Mouse (Mus musculus) testis, postnatal 10 days (tissue): ENCODE data around the gene Islr.
"Not testable (repeated sequence)": the region's sequence is repeated elsewhere in the genome, so short reads cannot be mapped to it uniquely, and the experiment has no call there.

ENCODE experiments used
- DNase-seq: peaks from one replicate; pipeline ENCODE4 v3.0.0; 2021; ENCODE audit warnings: low spot score

Gene Islr

DNA sequence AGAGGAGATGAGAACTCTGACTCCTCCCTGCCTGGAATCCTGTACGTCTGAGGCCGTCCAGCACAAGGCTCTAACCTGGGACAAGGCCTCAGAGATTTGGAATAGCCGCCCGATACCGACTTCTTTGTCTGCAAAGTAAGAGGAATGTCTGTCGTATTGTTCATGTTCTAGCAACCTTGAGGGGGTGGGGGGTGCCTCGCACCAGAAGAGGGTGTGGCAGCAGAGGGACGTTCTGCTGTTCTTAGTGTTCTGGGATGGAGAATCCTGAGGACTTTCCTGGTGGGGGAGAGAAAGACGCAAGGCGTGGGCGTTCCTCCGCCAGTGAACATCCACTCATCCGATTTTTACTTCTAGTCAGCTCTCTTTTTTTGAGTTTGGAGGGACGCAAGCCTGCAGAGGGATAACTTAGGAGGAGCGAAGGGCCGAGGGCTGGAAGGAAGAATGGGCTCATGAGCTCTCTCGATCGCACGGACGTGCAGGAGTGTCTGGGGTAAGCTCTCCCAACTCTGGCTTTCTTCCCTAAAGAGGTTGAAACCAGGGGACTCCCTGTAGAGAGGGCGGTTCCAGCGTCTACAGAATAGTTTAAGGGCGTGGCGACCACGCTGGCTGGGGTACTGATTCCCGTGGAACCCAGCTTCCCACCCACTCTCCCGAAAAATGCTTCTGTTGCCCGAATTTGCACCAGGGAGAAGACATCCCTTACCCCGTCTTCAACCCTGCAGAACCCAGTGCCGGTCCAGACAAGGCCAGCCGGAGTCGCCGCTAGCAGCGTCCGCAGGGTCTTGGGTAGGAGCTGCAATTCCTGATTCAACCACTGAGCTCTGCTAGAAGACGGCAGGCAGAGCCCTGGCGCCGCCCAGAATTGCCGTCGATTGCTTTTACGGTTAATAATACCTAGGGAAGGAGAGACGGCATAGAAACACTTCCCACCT is at the start of gene Islr, which contains the start of gene Islr2:
Gene Islr (minus strand): TSS at position 791 of the 932 bp plus-strand sequence.
Gene Islr2 (minus strand): TSS at position 804 of the 932 bp plus-strand sequence.
- DNase-seq = peak; percentile 82

GRCm38 (mm10) chr9:58253805-58254122 is 49.7 kb upstream of the Islr start:
- DNase-seq = not testable (repeated sequence)

GRCm38 (mm10) chr9:58253033-58253804 is 49.1 kb upstream of the Islr start, which contains the start of gene Stoml1:
Gene Stoml1 (plus strand): TSS chr9:58253164.
- peak; percentile 94 for DNase-seq

DNA sequence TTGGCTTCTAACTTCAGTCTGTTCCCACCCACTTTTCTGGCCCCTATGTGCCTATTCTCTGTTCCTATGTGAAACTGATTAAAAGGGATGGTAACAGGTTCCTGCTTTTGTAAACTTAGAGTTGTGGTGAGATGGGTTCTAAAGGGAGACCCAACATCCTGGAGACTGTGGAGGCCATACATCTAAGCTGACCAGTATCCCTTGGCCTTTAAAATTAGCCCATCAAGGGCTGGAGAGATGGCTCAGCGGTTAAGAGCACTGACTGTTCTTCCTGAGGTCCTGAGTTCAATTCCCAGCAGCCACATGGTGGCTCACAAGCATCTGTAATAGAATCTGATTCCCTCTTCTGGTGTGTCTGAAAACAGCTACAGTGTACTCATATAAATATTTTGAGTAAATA is 46.6 kb upstream of the Islr start:
- not testable (repeated sequence) for DNase-seq

DNA sequence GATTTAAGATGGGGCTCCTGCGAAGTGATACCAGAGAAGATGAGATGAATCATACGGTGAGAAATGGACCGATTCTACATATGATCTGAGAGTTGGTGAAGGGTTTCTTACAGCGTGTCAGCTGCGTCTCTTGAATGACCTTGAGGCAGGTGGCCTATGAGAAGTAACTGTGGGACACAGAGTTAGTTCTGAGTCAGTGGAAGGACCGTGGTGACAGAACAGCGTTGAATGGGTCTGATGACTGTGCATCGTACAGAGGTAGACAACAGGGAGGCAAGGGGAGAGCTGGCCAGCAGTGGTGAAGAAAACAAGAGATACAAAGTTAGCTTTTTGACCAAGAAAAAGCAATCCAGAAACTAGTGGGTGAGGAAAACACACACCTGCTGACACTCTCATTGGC is 46.2 kb upstream of the Islr start:
- DNase-seq = no peak

- peak; percentile 81 for DNase-seq
These were observed 45.6 kb upstream of the Islr start, which contains the start of gene Pml for GRCm38 (mm10) chr9:58249592-58250192. Gene Pml (minus strand): TSS chr9:58249786.

- no peak for DNase-seq
These were observed 44.8 kb upstream of the Islr start for GRCm38 (mm10) chr9:58248746-58249413.

DNA sequence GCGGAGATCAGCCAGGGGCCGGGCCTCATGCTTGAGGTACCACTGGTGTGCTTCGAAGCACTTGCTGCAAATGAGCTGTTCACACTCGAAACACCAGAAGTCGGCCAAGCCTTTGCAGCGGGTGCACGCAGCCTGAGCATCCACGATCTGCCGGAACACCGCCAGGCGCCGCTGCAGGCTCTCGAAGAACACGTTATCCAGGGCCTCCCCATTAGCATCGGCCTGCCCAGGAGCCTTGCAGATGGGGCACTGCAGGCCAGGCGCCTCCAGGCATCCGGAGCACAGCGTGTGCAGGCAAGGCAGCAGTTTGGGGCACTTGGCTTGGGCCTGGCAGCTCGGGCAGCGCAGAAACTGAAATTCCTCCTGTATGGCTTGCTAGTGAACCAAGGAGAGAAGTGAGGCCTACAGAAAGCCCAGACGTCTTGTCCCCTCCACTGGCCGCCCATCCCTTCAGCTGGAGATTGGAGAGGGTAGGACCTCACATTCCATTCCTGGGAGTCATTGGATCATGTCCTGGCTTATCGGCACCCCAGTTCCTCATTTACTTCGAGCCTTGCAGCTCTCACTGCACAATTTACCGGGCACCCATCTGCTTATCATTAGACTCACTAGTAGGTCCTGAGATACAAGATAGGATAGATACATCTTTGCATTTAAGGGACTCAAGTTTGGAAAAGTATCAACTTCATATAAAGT is 43.1 kb upstream of the Islr start:
- DNase-seq = peak; percentile 91

- no peak for DNase-seq
These were observed 42.0 kb upstream of the Islr start for GRCm38 (mm10) chr9:58246083-58246591.

- DNase-seq = no peak
These were observed 39.6 kb upstream of the Islr start for GRCm38 (mm10) chr9:58243696-58244095.

GRCm38 (mm10) chr9:58242696-58243095 is 38.6 kb upstream of the Islr start:
- DNase-seq = no peak

DNA sequence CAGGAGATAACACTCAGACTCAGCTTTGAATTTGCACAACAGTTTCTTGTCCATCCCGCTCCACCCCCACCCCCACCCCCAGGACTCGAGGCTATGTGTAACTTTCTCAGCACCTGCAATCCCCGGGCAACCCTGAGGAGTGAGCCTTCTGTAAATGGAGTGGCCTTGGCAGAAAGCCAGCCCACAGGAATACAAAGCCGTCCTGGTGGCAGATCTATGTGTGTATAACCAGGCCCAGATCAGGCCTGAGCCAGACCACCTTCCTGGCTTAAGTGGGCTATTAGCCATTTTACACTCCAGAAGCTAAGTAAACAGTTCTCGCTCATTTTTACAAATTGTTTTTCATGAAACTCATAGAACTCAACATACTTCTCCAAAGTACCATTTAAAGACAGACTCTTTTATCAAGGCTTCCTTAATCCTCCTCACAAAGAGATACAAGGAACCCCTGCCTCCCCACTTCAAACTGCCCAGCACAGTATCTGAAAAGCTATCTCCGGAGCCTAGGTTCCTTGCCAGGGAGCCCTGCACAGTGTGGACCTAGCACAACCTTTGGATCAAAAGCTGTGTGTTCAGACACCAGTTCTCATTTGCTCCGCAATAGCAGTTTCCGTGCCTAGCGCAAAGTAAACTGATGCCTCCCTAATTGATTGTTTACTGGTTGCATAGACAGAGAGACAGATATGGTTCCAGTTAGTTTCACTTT is 37.8 kb upstream of the Islr start:
- peak; percentile 68 for DNase-seq

DNA sequence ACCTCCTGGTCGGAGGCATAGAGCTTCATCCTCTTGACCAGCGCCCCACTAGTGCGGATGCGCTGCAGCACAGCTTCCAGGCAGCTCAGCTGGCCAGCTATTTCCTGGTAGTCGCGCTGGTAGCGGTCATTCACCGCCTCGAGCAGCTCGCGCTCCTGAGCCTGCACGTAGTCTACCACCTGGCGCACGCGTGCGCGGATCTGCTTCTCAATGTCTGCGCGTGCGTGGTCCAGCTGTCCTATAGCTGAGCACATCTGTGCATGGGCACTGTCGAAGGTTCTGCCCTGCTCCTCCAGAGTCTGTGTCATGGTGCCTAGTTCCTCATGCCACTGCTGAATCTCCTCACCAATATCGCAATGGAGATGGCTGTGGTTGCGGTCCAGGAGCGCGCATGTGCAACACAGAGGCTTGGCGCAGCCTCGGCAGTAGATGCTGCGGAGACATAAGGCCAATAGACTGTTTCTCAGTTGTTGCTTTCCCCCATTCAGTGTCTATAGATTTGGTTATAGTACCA is 30.5 kb upstream of the Islr start:
- no peak for DNase-seq

DNA sequence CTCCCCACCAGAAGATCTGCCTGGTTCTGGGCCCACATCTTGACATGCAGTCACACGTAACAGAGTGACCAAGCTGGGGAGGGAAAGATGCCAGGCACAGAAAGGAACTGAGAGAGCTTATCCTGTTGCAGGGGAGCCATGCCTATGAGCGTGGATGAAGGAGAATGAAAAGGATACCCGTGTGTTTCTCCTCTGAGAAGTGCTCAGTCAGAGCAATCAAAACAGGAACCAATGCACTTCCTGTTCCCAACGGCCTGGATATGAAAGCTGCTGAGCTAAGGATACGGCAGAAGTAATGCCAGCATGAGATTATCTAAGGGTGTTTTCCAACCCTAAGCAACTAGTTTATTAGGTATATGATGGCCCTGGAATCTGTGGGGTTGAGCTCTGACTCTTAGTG is 28.3 kb upstream of the Islr start:
- no peak for DNase-seq

DNA sequence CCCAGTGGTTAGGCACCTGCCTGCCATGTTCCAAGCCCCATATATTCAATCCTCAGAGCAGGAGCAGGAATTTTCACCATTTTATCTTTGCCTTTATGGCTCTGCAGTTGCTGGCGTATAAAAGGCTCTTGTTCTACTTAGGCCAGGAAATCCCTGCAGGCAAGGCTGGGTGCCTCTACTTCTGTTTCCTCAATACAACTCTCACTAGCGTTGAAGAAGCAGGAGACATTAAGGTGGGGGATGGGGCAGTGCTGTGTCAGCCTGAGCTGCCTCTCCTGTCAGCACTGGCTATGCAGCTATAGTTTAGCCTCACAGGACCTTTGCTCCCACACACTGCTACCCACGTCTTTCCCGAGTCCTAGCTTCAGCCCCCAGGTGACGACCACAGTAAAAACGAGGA is 27.6 kb upstream of the Islr start:
- no peak for DNase-seq

GRCm38 (mm10) chr9:58228777-58229466 is 24.8 kb upstream of the Islr start:
- no peak for DNase-seq

- peak; percentile 76 for DNase-seq
These were observed 22.1 kb upstream of the Islr start for GRCm38 (mm10) chr9:58225915-58226913.

GRCm38 (mm10) chr9:58224356-58224755 is 20.2 kb upstream of the Islr start:
- no peak for DNase-seq
